Mouse (Mus musculus): ENCODE results near the gene Tmem59l. TPM values are rescaled to one million over a fixed set of nuclear protein-coding genes. Genes with fewer than 3 reads are reported as not detected.

The Tmem59l gene
- total RNA-seq, 2 experiments from 2014 or later = 318 to 351 TPM

Other genes with a start within 250 kb of the Tmem59l start
- 10 to 100 TPM; 84.4 to 86.0 TPM for gene Homer3, start 204.5 kb downstream of the Tmem59l start, total RNA-seq (2021)
- 10 to 100 TPM; 44.7 to 47.5 TPM for gene Ddx49, start 184.9 kb downstream of the Tmem59l start, total RNA-seq (2021)
- gene Cope, start 184.8 kb downstream of the Tmem59l start, total RNA-seq (2021) = 100 to 1,000 TPM; 123 to 141 TPM
- 100 to 1,000 TPM; 117 to 122 TPM for gene Cers1, start 171.6 kb downstream of the Tmem59l start, total RNA-seq (2021)
- 10 to 100 TPM; 14.1 to 19.4 TPM for gene Gdf1, start 157.5 kb downstream of the Tmem59l start, total RNA-seq (2021)
- gene Upf1, start 134.1 kb downstream of the Tmem59l start, total RNA-seq (2021) = 10 to 100 TPM; 61.8 to 66.1 TPM
- gene Comp, start 113.8 kb downstream of the Tmem59l start, total RNA-seq (2021) = under 1 TPM; 0.32 to 0.47 TPM
- gene Crtc1, start 47.8 kb downstream of the Tmem59l start, total RNA-seq (2021) = 100 to 1,000 TPM; 166 to 172 TPM
- gene Klhl26, start 10.4 kb downstream of the Tmem59l start, total RNA-seq (2021) = 10 to 100 TPM; 54.1 to 60.7 TPM
- 10 to 100 TPM; 45.2 to 49.5 TPM for gene Crlf1, start 5.8 kb upstream of the Tmem59l start, total RNA-seq (2021)
- 100 to 1,000 TPM in 1 of 2 experiments, 10 to 100 TPM in 1; 91.1 to 101 TPM for gene Rex1bd, start 19.4 kb upstream of the Tmem59l start, total RNA-seq (2021)
- 1,000 to 10,000 TPM; 1,005 to 1,128 TPM for gene Uba52, start 23.4 kb upstream of the Tmem59l start, total RNA-seq (2021)
- gene Fkbp8, start 40.4 kb upstream of the Tmem59l start, total RNA-seq (2021) = 100 to 1,000 TPM; 432 to 468 TPM
- 10 to 100 TPM; 37.8 to 38.0 TPM for gene Kxd1, start 40.6 kb upstream of the Tmem59l start, total RNA-seq (2021)
- gene Ell, start 52.1 kb upstream of the Tmem59l start, total RNA-seq (2021) = 10 to 100 TPM; 20.3 to 23.5 TPM
- gene Isyna1, start 107.0 kb upstream of the Tmem59l start, total RNA-seq (2021) = 10 to 100 TPM; 41.5 to 47.0 TPM
- gene Ssbp4, start 121.5 kb upstream of the Tmem59l start, total RNA-seq (2021) = 100 to 1,000 TPM; 285 to 304 TPM
- gene Lrrc25, start 128.8 kb upstream of the Tmem59l start, total RNA-seq (2021) = 1 to 10 TPM in 1 of 2 experiments, under 1 TPM in 1; 0.63 to 1.0 TPM
- under 1 TPM in 1 of 2 experiments, not detected in 1; 0.26 TPM for gene Gdf15, start 145.1 kb upstream of the Tmem59l start, total RNA-seq (2021)
- 10 to 100 TPM; 21.1 to 25.1 TPM for gene Pgpep1, start 173.0 kb upstream of the Tmem59l start, total RNA-seq (2021)
- gene Lsm4, start 185.9 kb upstream of the Tmem59l start, total RNA-seq (2021) = 10 to 100 TPM; 66.2 to 67.4 TPM
- gene Jund, start 211.6 kb upstream of the Tmem59l start, total RNA-seq (2021) = 100 to 1,000 TPM; 181 to 194 TPM
- gene Iqcn, start 216.1 kb upstream of the Tmem59l start, total RNA-seq (2021) = under 1 TPM; 0.05 to 0.12 TPM
- not detected for gene Gm3336, start 231.2 kb upstream of the Tmem59l start, total RNA-seq (2021)
- gene Pde4c, start 236.4 kb upstream of the Tmem59l start, total RNA-seq (2021) = 1 to 10 TPM in 1 of 2 experiments, under 1 TPM in 1; 0.89 to 1.2 TPM